Mouse (Mus musculus) ovary, adult 2 months (tissue): ENCODE measurements around the gene Kcnd3. TPM values are rescaled to one million over a fixed set of nuclear protein-coding genes. Genes with fewer than 3 reads are reported as not detected.

Experiments
- polyA plus RNA-seq: library from polyadenylated mRNA; depleted of rRNA; stranded (reverse); fragments of >200 nt; gene quantifications from 2 replicates; pipeline ENCODE4 v1.2.3, GENCODE M21; 2012; rRNA removed

Gene Kcnd3
- polyA plus RNA-seq = 24.6 and 30.8 TPM in 2 replicates

DNA sequence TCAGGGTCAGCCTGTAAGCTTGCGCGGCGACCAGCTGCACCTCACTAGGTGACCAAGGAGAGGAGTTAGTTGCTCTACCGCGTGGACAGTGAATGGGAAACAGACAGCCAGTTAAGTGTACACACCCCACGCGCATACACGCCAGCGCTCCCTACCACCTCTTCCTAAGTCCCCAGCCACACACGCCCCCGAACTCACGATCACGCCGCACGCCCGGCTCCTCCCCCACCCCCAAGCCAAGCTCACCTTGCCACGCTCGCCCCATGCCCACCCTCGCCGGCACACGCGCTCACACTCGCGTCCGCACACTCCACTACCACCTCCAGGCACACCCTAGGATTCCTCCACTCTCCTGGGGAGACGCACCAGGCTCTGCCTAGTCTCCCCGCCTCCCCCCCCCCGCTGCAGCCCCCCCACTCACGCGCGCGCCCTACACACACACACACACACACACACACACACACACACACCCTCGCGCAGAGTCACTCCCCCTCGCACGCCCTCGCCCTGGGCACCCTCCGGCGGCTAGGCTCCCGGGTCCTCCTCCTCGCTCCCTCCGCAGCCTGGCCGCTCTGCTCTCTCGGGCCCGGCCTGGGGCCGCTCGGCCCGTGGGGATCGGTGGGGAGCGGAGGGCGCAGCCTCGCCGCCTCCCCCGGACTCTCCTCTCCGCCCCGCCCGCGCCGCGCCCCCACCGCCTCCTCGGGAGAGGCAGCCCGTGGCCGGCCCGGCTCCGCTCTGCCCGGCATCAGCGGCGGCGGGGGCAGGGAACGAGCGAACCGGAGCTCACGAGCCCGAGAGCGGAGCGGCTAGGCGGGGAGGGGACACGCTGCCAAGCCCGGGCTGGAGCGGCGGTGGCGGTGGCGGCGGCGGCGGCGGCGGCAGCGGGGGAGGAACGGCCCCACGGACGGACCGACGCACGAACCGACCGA, at the start of gene Kcnd3:
Gene Kcnd3, plus strand, starts transcription at position 704 of the 929 bp plus-strand sequence.

DNA sequence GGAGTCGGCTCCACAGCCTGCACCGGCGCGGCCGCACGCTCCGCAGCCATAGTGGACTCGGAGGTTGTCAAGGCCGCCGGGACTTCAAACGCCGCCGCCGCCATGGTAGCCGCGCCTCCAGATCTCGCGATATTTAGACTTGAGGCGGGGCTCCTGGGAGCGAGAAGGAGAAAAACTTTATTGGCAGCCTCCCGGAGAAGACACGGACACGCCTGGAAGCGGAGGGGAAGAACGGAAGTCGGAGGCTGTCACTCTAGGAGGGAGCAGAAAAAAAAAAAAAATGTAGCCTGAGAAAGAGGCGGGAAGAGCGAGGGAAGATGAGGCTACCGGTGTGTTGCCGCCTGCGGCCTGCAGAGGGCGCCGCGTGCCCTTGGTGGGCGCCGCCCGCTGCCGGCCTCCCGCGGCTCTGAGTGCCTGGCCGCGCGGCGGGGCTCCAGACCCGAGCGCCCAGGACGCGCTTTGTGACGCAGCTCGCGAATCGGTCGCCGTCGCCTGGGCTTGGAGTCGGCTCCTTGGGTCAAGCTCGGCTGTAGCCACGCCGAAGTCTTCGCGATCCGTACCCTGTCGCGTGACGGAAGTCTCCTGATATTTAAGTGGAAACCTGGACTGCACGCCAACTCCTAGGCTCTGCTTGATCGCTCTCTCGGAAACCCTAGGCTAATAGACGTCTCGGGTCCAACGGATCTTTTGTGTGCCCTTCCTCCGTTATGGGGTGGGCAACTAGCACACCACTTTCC, 235.4 kb downstream of the Kcnd3 start, which contains the start of gene Ddx20:
Gene Ddx20, minus strand, starts transcription at position 251 of the 737 bp plus-strand sequence.

DNA sequence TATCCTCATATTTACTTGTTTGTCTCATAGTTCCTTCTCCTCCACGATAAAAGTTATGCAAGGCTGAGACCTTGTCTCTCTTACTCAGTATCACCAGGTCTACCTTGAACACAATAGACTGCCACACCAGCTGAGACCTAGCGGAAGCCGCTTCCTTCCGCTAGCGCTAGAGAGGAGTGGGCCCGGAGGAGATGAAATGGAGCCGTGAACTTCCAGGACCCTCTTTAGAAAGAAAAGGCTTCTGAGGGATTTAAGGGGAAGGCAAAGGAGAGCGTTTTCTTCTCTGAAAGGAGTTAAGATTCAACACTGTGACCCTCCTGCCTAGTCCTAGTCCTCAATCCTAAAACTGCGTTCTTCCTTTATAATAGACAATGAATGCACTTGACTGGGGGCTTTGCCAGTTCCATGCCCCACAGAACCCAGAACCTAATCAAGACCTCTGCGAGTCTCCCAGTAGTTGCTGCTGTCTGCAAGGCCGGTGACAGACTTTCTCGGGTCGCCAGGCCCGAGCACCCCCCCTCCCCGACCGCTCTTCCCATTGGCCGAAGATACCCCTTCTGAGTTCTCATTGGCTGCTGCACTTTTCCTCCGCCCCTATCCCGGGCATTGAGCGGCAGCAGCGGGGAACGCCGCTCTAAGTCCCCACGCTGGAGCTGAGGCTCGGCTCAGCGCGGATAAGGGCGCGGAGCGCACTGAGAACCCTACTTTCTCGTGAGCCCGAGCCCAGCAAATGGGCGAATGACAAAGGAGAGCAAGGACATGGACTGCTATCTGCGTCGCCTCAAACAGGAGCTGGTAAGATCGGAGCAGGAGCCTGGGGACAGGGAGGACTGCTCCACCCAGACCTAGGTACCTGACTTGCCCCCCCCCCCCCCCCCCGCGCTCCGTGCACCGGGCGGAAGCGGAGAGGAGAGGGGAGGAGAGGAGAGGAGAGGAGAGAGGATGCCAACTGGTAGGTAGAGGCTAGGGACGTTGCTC, 252.2 kb downstream of the Kcnd3 start, which contains the start of gene Inka2:
Gene Inka2, plus strand, starts transcription at position 569 of the 978 bp plus-strand sequence.

Other genes starting within 250 kb of the Kcnd3 start
- gene Ddx20, start 235.2 kb downstream of the Kcnd3 start, polyA plus RNA-seq = 53.1 and 78.9 TPM in 2 replicates